Mouse (Mus musculus) liver, postnatal 0 days (tissue): Measurements from ENCODE around the gene Zfp668.

Experiments
- CTCF ChIP-seq: sonication (generic); IDR thresholded peaks from 2 replicates; pipeline ENCODE4 v1.5.1; 2016; ENCODE audit warnings: antibody characterized with exemption, low read depth
- EP300 ChIP-seq: IDR thresholded peaks from 2 replicates; pipeline ENCODE4 v1.6.1; 2016; ENCODE audit warnings: antibody characterized with exemption, low read depth, mild to moderate bottlenecking

DNA sequence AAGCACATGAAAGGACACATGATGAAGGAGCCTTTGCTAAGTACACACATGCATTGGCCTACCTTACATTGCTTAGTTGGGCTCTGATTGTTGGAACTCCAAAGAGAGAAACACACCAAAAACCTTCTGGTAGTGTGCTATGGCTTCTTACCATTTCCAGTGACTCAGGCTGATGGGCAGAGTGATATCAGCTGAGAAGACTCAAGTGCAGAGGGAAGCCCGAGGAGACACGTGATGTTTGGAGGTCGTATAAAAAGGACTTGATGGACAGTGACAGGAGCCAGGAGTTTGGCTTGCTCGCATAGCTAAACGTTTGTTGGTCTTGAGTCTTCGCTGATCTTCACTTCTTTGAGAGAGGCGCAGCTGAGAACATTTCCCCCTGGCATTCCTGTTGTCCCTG lies 20.9 kb upstream of the Zfp668 start:
- TF ChIP-seq EP300 (no peak), CTCF (no peak)
